Mouse (Mus musculus) stomach, postnatal 0 days (tissue): ENCODE results near the gene Arl6ip5. TPM values are rescaled to one million over a fixed set of nuclear protein-coding genes. Genes with fewer than 3 reads are reported as not detected.

Experiments used
- ATAC-seq: fragments of 200-750 bp; cut with Nextera tagmentation; 2 replicates; pipeline ENCODE4 v1.8.0; 2017; ENCODE audit not compliant: low FRiP score, low TSS enrichment
- DNase-seq: peaks from one replicate; pipeline ENCODE4 v3.0.0-alpha.2; 2016; ENCODE audit warnings: low spot score
- H3K27ac ChIP-seq: fragments of 300-500 bp; sonication (generic); replicated peaks from 2 replicates; pipeline ENCODE4 v1.5.1; 2014; ENCODE audit warnings: mild to moderate bottlenecking, control low read depth
- H3K27me3 ChIP-seq: fragments of 300-500 bp; sonication (generic); 2 replicates; pipeline ENCODE4 v1.6.1; 2014; ENCODE audit warnings: low read length; ENCODE audit not compliant: control insufficient read depth, insufficient read depth
- H3K36me3 ChIP-seq: fragments of 300-500 bp; sonication (generic); 2 replicates; pipeline ENCODE4 v1.6.1; 2014; ENCODE audit warnings: low read length, mixed read lengths; ENCODE audit not compliant: control insufficient read depth, insufficient read depth
- H3K4me1 ChIP-seq: fragments of 300-500 bp; sonication (generic); replicated peaks from 2 replicates; pipeline ENCODE4 v1.6.1; 2014; ENCODE audit warnings: antibody characterized with exemption; ENCODE audit not compliant: control insufficient read depth, insufficient read depth
- H3K4me2 ChIP-seq: fragments of 300-500 bp; sonication (generic); replicated peaks from 2 replicates; pipeline ENCODE4 v1.6.1; 2014; ENCODE audit warnings: low read depth, mild to moderate bottlenecking, control low read depth, moderate library complexity
- H3K4me3 ChIP-seq: fragments of 300-500 bp; sonication (generic); 2 replicates; pipeline ENCODE4 v1.5.1; 2014; ENCODE audit warnings: low read depth, low read length, control low read depth
- H3K9ac ChIP-seq: fragments of 300-500 bp; sonication (generic); 2 replicates; pipeline ENCODE4 v1.6.1; 2014; ENCODE audit warnings: mild to moderate bottlenecking, low read length, control low read depth, mixed read lengths
- H3K9me3 ChIP-seq: fragments of 300-500 bp; sonication (generic); 2 replicates; pipeline ENCODE4 v1.6.1; 2016; ENCODE audit warnings: low read length; ENCODE audit not compliant: control insufficient read depth
- CTCF ChIP-seq: IDR thresholded peaks from 2 replicates; pipeline ENCODE4 v1.5.1; 2016; ENCODE audit warnings: antibody characterized with exemption, low read depth, mild to moderate bottlenecking, moderate library complexity
- EP300 ChIP-seq: optimal IDR thresholded peaks from 2 replicates; pipeline ENCODE3; 2016; ENCODE audit warnings: antibody characterized with exemption
- WGBS: fragments of 180-500 bp; shearing (Covaris S2); extraction: QIAGEN DNeasy Blood & Tissue Kit; methylation state at CpG from one replicate; pipeline ENCODE4 v1.1.7; 2014; 5-methylcytosine and 5-hydroxymethylcytosine counted together
- polyA plus RNA-seq: library from polyadenylated mRNA; unstranded; fragments of >200 nt; fragmentation: Nextera tagmentation; extraction: Ambion mirVana; gene quantifications from 2 replicates; pipeline ENCODE4 v1.2.1, GENCODE M21; 2015

The Arl6ip5 gene
- polyA plus RNA-seq, 1 experiment from 2014 or later, result 69.0 TPM

DNA sequence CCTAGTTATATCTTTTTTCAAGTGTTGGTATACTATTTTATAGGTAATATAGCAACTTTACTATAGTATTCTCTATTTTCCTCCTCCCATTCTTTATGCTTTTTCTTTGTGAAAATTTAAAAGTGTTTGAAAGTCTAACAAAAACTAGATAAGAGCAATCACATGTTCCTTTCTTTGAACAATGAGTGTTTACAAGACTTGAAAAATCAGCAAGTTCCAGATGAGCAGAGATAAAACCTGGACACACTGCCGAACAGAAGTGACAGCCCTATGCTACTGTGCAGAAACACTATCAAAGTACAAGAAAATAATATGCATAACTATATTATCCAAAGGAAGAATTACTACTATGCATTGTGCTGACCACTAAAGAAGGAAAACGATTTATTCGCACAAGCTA is 8.0 kb upstream of the Arl6ip5 start:
- Histone ChIP-seq H3K4me2 (no peak overlapping the region), H3K4me3 (no peak overlapping the region), H3K36me3 (peaks cover 2% of the 10 kb centered on the region; the same call in 1 of the 2 replicates), H3K27me3 (no peaks in the 10 kb centered on the region), H3K4me1 (no peaks in the 10 kb centered on the region), H3K9ac (no peak overlapping the region), H3K9me3 (no peaks in the 10 kb centered on the region), H3K27ac (no peak overlapping the region)
- no peak for TF ChIP-seq EP300
- TF ChIP-seq CTCF, result no peak
- 73% methylated on average over 3 of the region's 3 CpGs for WGBS
- DNase-seq, result no peak
- no peak for ATAC-seq

DNA sequence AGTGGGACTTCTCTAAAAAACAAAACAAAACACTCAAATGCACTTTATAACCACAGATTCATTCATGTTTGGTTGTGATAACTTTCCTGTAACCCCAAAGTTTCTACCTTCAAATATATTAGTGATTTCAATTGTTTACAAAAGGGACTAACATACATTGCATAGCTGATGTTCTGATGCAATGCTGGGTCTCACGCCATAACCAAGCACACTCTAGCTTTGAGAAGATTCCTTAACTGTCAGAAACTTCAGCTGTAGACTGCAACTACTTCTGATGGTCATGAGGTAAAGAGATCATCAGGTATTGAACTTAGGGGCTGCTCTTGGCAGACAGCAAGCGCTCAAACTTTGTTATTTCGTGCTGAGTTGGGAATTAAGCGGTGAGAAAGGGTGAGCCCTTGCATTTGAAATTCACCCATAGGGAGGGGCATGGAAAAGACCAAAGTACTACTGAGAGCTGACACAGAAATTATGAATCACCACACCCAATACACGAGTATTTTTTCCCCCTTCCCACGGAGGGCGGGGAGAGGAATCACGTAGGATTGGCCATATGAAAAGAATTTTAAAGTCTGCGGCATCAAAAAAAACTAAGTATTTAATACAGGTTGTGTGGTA is 6.1 kb upstream of the Arl6ip5 start:
- peak overlapping the region; percentile 88 for H3K27ac ChIP-seq
- no peaks in the 10 kb centered on the region for H3K36me3 ChIP-seq
- ATAC-seq (no peak), DNase-seq (peak; percentile 38)
- TF ChIP-seq CTCF, result no peak
- no peak for TF ChIP-seq EP300
- no peaks in the 10 kb centered on the region for H3K4me1 ChIP-seq
- peak overlapping the region; percentile 90 for H3K9ac ChIP-seq
- no peaks in the 10 kb centered on the region for H3K9me3 ChIP-seq
- peak overlapping the region; percentile 82 for H3K4me2 ChIP-seq
- 8% methylated on average over 9 of the region's 9 CpGs for WGBS
- no peaks in the 10 kb centered on the region for H3K27me3 ChIP-seq
- peak overlapping the region; percentile 84 for H3K4me3 ChIP-seq

DNA sequence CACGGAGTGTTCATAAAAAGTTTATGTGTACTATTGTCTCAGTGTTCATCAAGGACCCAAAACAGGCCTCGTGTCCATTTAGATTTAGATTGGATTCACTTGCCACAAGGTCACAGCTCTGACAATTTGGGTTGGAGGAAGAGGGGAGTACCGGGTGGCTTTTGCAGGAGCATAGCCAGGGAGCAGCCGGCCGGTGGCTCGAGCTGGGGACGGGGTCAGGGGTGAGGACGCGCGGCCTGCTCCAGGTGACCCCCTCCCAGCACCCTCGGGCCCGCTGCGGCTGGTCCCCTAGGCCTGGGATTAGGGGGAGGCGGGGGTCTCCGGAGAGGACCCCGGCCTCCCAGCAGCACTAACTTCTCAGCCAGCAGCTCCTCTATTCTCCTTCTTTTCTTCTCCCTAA is 5.5 kb upstream of the Arl6ip5 start:
- H3K36me3 ChIP-seq, result no peaks in the 10 kb centered on the region
- H3K27ac ChIP-seq, result peak overlapping the region; percentile 88
- H3K9ac ChIP-seq, result peak overlapping the region; percentile 90
- DNase-seq (peak; percentile 46), ATAC-seq (peak; percentile 41)
- no peaks in the 10 kb centered on the region for H3K27me3 ChIP-seq
- WGBS, result under 1% methylated on average over 16 of the region's 16 CpGs
- H3K4me3 ChIP-seq, result peak overlapping the region; percentile 84
- H3K4me2 ChIP-seq, result peak overlapping the region; percentile 82
- TF ChIP-seq CTCF (no peak), EP300 (no peak)
- no peaks in the 10 kb centered on the region for H3K9me3 ChIP-seq
- H3K4me1 ChIP-seq, result no peaks in the 10 kb centered on the region

DNA sequence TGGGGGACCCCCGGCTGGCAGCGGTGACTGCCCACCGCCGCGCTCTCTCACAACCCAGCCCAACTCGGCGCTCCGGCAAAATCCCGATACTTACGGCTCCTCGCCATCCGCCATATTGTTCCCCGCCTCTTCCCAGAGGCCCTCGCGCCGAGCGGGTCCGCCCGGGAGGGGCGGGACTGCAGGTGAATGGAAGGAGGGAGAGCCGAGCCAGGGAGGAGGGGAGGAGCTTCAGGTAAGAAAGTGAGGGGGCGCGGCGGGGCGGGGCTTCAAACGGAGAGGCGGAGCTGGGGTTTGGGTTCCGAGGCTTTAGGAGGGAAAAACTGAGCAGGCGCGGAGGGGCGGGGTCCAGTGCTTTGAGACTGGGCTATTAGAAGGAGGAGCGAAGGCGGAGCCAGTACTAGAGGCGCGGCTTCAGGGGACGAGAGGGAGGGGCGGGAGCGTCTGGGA is 5.0 kb upstream of the Arl6ip5 start, which contains the start of gene Uba3:
Gene Uba3 (minus strand): TSS at position 209 of the 447 bp plus-strand sequence.
- no peaks in the 10 kb centered on the region for H3K4me1 ChIP-seq
- DNase-seq (peak; percentile 100), ATAC-seq (peak; percentile 97)
- H3K4me3 ChIP-seq, result peak within 1 kb of the TSS; percentile 84
- H3K9me3 ChIP-seq, result no peaks in the 10 kb centered on the region
- peak within 1 kb of the TSS; percentile 90 for H3K9ac ChIP-seq
- no peak for TF ChIP-seq CTCF
- peak within 1 kb of the TSS; percentile 82 for H3K4me2 ChIP-seq
- H3K27ac ChIP-seq, result peak within 1 kb of the TSS; percentile 88
- no peaks in the 10 kb centered on the region for H3K27me3 ChIP-seq
- no peaks in the 10 kb centered on the region for H3K36me3 ChIP-seq
- WGBS, result 0% methylated on average over 37 of the region's 38 CpGs

DNA sequence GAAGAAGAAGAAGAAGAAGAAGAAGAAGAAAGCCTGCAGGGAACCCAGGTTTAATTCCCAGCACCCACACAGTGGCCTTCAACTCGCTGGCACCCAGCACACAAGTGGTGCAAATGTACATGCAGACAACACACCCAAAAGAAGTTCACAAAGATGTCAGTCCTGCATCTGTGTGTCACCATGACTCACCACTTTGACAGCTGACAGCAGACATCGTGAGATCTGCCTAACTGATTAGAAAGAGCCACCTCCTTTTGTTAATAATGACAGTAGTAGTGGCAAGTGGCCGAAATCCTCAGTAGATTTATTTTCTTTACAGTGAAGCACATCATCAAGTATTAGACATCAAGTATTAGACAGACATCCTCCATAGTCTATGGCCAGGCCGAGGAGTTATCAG is 3.4 kb upstream of the Arl6ip5 start:
- no peaks in the 10 kb centered on the region for H3K4me1 ChIP-seq
- H3K9ac ChIP-seq, result no peak overlapping the region
- H3K27me3 ChIP-seq, result no peaks in the 10 kb centered on the region
- ATAC-seq, result no peak
- no peaks in the 10 kb centered on the region for H3K36me3 ChIP-seq
- no peak overlapping the region for H3K27ac ChIP-seq
- H3K9me3 ChIP-seq, result no peaks in the 10 kb centered on the region
- DNase-seq, result no peak
- 63% methylated on average over 4 of the region's 4 CpGs for WGBS
- no peak overlapping the region for H3K4me2 ChIP-seq
- TF ChIP-seq EP300, result no peak
- TF ChIP-seq CTCF, result no peak
- no peak overlapping the region for H3K4me3 ChIP-seq

DNA sequence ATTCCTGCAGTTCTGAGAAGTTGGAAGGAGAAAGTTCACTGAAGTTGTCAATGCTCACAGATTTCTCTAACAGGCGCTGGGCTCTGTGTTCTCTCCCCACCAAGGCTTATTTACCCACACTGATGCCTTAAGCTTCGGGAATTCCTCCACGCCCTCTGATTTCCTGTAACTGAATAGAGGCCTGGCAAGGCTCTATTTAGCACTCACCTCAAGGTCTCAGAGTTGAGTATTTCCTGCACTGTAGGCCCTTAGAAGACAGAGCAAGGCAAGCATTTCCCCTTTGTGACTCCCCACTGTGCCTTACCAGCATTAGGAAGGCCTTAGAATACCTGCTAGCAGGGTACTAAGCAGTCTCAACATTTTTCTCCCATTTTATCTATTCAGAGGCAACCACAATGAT is 2.1 kb upstream of the Arl6ip5 start:
- no peaks in the 10 kb centered on the region for H3K27me3 ChIP-seq
- no peak for TF ChIP-seq CTCF
- no peak for TF ChIP-seq EP300
- H3K27ac ChIP-seq, result peak overlapping the region; percentile 67
- no peak overlapping the region for H3K4me2 ChIP-seq
- H3K4me3 ChIP-seq, result no peak overlapping the region
- peak; percentile 54 for DNase-seq
- H3K36me3 ChIP-seq, result no peaks in the 10 kb centered on the region
- no peaks in the 10 kb centered on the region for H3K4me1 ChIP-seq
- ATAC-seq, result no peak
- H3K9me3 ChIP-seq, result no peaks in the 10 kb centered on the region
- H3K9ac ChIP-seq, result no peak overlapping the region
- WGBS, result 25% methylated on average over 3 of the region's 3 CpGs
